ENCODE assay signal across 34 mouse cellular contexts in the genomic region with DNA sequence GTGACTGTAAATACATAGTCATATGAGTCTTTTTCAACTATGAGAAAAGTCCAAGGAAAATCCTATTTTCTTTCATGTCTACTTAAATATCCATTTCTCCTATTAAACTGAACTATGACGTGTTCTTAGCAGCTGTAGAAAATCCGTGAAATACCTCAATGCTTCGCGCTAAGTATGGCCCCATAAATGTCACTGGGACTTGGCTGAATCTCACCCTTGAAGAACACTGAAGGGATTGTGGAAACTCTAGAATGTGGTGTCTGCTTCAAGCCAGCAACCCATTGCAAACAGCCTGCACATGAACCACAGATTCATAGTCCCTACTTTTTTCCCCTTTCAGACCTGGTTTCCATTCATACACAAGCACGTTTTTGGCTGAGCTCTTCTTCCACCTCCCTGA.
"Had no signal": no experiment of that assay in that cellular context is flagged by ENCODE, and none has a peak within 500 bp of the region (broad histone marks: within the 10 kb centered on the region; RNA-seq: fewer than 3 reads in every experiment).

No protein-coding gene starts in this region.

- H3K4me3 ChIP-seq: heart, embryonic 10.5 days; heart, embryonic 12.5 days; heart, embryonic 13.5 days; heart, embryonic 15.5 days; hindbrain, embryonic 10.5 days; hindbrain, embryonic 12.5 days; hindbrain, embryonic 13.5 days; hindbrain, embryonic 15.5 days; intestine, embryonic 15.5 days; kidney, embryonic 15.5 days; layer of hippocampus, adult 2 months had no signal

- ATAC-seq: hindbrain, embryonic 16.5 days; hindbrain, postnatal 0 days; inflammation-experienced regulatory T-cells, adult 6 months; intestine, embryonic 15.5 days; intestine, embryonic 16.5 days; intestine, postnatal 0 days had no signal

- H3K27me3 ChIP-seq: heart, embryonic 12.5 days; heart, embryonic 13.5 days; heart, embryonic 15.5 days; hindbrain, embryonic 12.5 days; hindbrain, embryonic 13.5 days; hindbrain, embryonic 15.5 days; intestine, embryonic 15.5 days; kidney, embryonic 15.5 days had no signal

- H3K9me3 ChIP-seq: heart, embryonic 10.5 days; heart, embryonic 12.5 days; heart, embryonic 13.5 days; heart, embryonic 15.5 days; hindbrain, embryonic 10.5 days; hindbrain, embryonic 12.5 days; hindbrain, embryonic 13.5 days; hindbrain, embryonic 15.5 days; intestine, embryonic 15.5 days; kidney, embryonic 15.5 days had no signal

- H3K9ac ChIP-seq: heart, embryonic 12.5 days; heart, embryonic 13.5 days; heart, embryonic 15.5 days; hindbrain, embryonic 12.5 days; hindbrain, embryonic 13.5 days; hindbrain, embryonic 14.5 days; hindbrain, embryonic 15.5 days; intestine, embryonic 15.5 days; kidney, embryonic 15.5 days had no signal

- H3K27ac ChIP-seq: heart, embryonic 10.5 days; heart, embryonic 13.5 days; heart, embryonic 15.5 days; hindbrain, embryonic 10.5 days; hindbrain, embryonic 12.5 days; hindbrain, embryonic 13.5 days; hindbrain, embryonic 14.5 days; hindbrain, embryonic 15.5 days; hindbrain, postnatal 0 days; intestine, embryonic 15.5 days; kidney, embryonic 15.5 days; kidney, postnatal 0 days; layer of hippocampus, adult 2 months had no signal

- H3K4me1 ChIP-seq: heart, embryonic 12.5 days; heart, embryonic 13.5 days; heart, embryonic 15.5 days; hindbrain, embryonic 10.5 days; hindbrain, embryonic 12.5 days; hindbrain, embryonic 13.5 days; hindbrain, embryonic 15.5 days; intestine, embryonic 15.5 days; kidney, embryonic 15.5 days had no signal

- DNase-seq: heart, postnatal 10 days; heart, postnatal 14 days; heart, postnatal 36 days; heart, postnatal 4 days; kidney, adult 11 months; kidney, adult 18-20 months; kidney, adult 2 months; kidney, adult 8-10 months; kidney, adult 9 months; kidney, postnatal 10 days; kidney, postnatal 14 days; kidney, postnatal 36 days; kidney, postnatal 4 days; layer of hippocampus, adult 9-11 months; layer of hippocampus, postnatal 36 days had no signal

- H3K36me3 ChIP-seq: heart, embryonic 10.5 days; heart, embryonic 12.5 days; heart, embryonic 13.5 days; heart, embryonic 15.5 days; hindbrain, embryonic 10.5 days; hindbrain, embryonic 12.5 days; hindbrain, embryonic 13.5 days; hindbrain, embryonic 15.5 days; intestine, embryonic 15.5 days; kidney, embryonic 15.5 days had no signal

- H3K4me2 ChIP-seq: heart, embryonic 11.5 days; heart, embryonic 12.5 days; heart, embryonic 13.5 days; heart, embryonic 15.5 days; hindbrain, embryonic 12.5 days; hindbrain, embryonic 13.5 days; hindbrain, embryonic 14.5 days; hindbrain, embryonic 15.5 days; intestine, embryonic 15.5 days; kidney, embryonic 15.5 days had no signal
